Mouse (Mus musculus) adrenal gland, postnatal 36 days (tissue): ENCODE measurements around the gene Gnaq. TPM values are rescaled to one million over a fixed set of nuclear protein-coding genes. Genes with fewer than 3 reads are reported as not detected.

Source experiments
- DNase-seq, 2 experiments: peaks; one replicate each; pipeline ENCODE4 v3.0.0; 2021; ENCODE audit warnings: mixed read lengths in 1 of 2
- total RNA-seq, 2 experiments: library from RNA; stranded (reverse); gene quantifications; 2 replicates each; pipeline ENCODE4 v1.2.3; 2021

Gnaq gene
- total RNA-seq, 2 experiments from 2014 or later = 56.8 to 58.0 TPM

GRCm38 (mm10) chr19:16318128-16318811, 185.6 kb downstream of the Gnaq start:
- DNase-seq = no peak

- no peak for DNase-seq
Observed at GRCm38 (mm10) chr19:16319986-16320385, 187.4 kb downstream of the Gnaq start.

- DNase-seq = no peak
Observed at GRCm38 (mm10) chr19:16322986-16323385, 190.4 kb downstream of the Gnaq start.

GRCm38 (mm10) chr19:16324239-16324638, 191.6 kb downstream of the Gnaq start:
- peak in 1 of 2 experiments; percentile 7 for DNase-seq

- DNase-seq = peak; percentile 65 to 72
Observed at GRCm38 (mm10) chr19:16325911-16326310, 193.3 kb downstream of the Gnaq start.

- no peak for DNase-seq
Observed at GRCm38 (mm10) chr19:16327401-16328073, 194.9 kb downstream of the Gnaq start.

GRCm38 (mm10) chr19:16328074-16328850, 195.6 kb downstream of the Gnaq start:
- DNase-seq = peak; percentile 79 to 88

GRCm38 (mm10) chr19:16329056-16329455, 196.4 kb downstream of the Gnaq start:
- no peak for DNase-seq

GRCm38 (mm10) chr19:16329648-16330047, 197.0 kb downstream of the Gnaq start:
- DNase-seq = no peak

- no peak for DNase-seq
Observed at GRCm38 (mm10) chr19:16330161-16330560, 197.5 kb downstream of the Gnaq start.

GRCm38 (mm10) chr19:16331047-16331446, 198.4 kb downstream of the Gnaq start:
- DNase-seq = no peak

- DNase-seq = no peak
Observed at GRCm38 (mm10) chr19:16337866-16338530, 205.4 kb downstream of the Gnaq start.

- DNase-seq = no peak
Observed at GRCm38 (mm10) chr19:16339954-16340586, 207.4 kb downstream of the Gnaq start.

GRCm38 (mm10) chr19:16342702-16343101, 210.1 kb downstream of the Gnaq start:
- DNase-seq = peak in 1 of 2 experiments; percentile 12

- no peak for DNase-seq
Observed at GRCm38 (mm10) chr19:16345516-16345915, 212.9 kb downstream of the Gnaq start.

- no peak for DNase-seq
Observed at GRCm38 (mm10) chr19:16347037-16347436, 214.4 kb downstream of the Gnaq start.

GRCm38 (mm10) chr19:16353701-16354136, 221.1 kb downstream of the Gnaq start:
- peak in 1 of 2 experiments; percentile 28 for DNase-seq

GRCm38 (mm10) chr19:16358148-16358547, 225.5 kb downstream of the Gnaq start:
- DNase-seq = no peak

GRCm38 (mm10) chr19:16358905-16359304, 226.3 kb downstream of the Gnaq start:
- peak; percentile 65 to 74 for DNase-seq

- DNase-seq = no peak
Observed at GRCm38 (mm10) chr19:16366465-16367063, 233.9 kb downstream of the Gnaq start.

- peak; percentile 9 to 24 for DNase-seq
Observed at GRCm38 (mm10) chr19:16367218-16367617, 234.6 kb downstream of the Gnaq start.
